ENCODE assay signal across 20 mouse cellular contexts in the genomic region with DNA sequence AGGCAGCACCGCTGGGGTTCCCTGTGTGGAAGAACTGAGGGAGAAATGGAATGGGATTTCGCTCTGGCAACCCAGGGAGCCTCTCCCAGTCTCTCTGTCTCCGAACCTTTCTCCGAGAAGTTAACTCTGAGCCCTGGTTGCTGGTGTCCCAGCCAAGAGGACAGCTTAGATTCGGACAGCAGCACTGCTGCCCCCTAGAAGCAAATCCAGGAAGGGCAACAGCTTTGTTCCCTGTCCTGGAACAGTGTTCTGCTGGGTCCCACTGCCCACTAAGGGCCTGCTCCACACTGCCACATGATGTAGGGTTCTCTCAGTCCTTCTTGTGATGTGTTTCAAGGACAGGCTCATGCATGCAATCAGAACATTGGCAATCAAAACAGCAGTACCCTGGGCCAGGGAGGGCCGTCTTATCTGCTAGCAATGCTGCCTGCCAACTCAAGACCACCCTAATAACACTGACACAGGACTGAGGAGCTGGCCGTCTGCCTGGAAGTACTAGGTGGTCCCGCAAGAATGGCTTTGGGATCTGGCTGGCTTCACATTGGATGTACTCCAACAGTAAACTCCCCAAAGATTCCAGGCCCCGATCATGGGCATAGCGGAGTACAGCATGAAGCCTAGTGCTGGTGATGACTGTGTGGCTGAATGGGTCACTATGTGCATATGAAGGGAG. TPM values are rescaled to one million over a fixed set of nuclear protein-coding genes. Genes with fewer than 3 reads are reported as not detected.
DNase-seq lines count a peak whose midpoint lies in the region; ATAC-seq and TF ChIP-seq lines count a peak whose summit lies in the region.
"Had no signal": no experiment of that assay in that cellular context is flagged by ENCODE, and none has a peak within 500 bp of the region (broad histone marks: within the 10 kb centered on the region; RNA-seq: fewer than 3 reads in every experiment).

No protein-coding gene starts in this region.

- no peak overlapping the region for H3K4me2 ChIP-seq in hindbrain, embryonic 16.5 days (ENCODE audit: low read length)
- no peak overlapping the region for H3K4me2 ChIP-seq in hindbrain, embryonic 11.5 days (replicated peaks; ENCODE audit: low read depth, low read length)
- no peak overlapping the region for H3K4me2 ChIP-seq in liver, embryonic 14.5 days (ENCODE audit: low read depth)
- H3K4me2 ChIP-seq: kidney, embryonic 15.5 days; midbrain, embryonic 13.5 days had no signal

- H3K36me3 ChIP-seq in hindbrain, embryonic 16.5 days (ENCODE audit: control insufficient read depth, insufficient read depth, low read length), result no peaks in the 10 kb centered on the region
- H3K36me3 ChIP-seq in hindbrain, embryonic 11.5 days (ENCODE audit: control insufficient read depth, insufficient read depth, low read length), result no peaks in the 10 kb centered on the region
- no peaks in the 10 kb centered on the region for H3K36me3 ChIP-seq in liver, embryonic 14.5 days (replicated peaks; ENCODE audit: control insufficient read depth, insufficient read depth, low read depth)
- H3K36me3 ChIP-seq in E14TG2a.4 (ENCODE audit: insufficient read depth, low read length), result no peaks in the 10 kb centered on the region
- H3K36me3 ChIP-seq: hindbrain, embryonic 10.5 days; kidney, embryonic 15.5 days; midbrain, embryonic 13.5 days had no signal

- no peak overlapping the region for H3K27ac ChIP-seq in cerebellum, adult 2 months (ENCODE audit: insufficient read depth, low read length)
- H3K27ac ChIP-seq in hindbrain, embryonic 16.5 days (ENCODE audit: low read depth, low read length), result no peak overlapping the region
- no peak overlapping the region for H3K27ac ChIP-seq in hindbrain, embryonic 11.5 days (ENCODE audit: low read depth, low read length)
- H3K27ac ChIP-seq in liver, embryonic 14.5 days, result no peak overlapping the region
- H3K27ac ChIP-seq: kidney, embryonic 15.5 days; midbrain, embryonic 13.5 days had no signal

- TF ChIP-seq EP300 in liver, embryonic 14.5 days (IDR thresholded peaks at IDR 0.05; ENCODE audit: low read depth), result no peak

- peak; percentile 20; the same call in 1 of the 2 replicates for TF ChIP-seq CTCF in cerebellum, adult 2 months (IDR thresholded peaks at IDR 0.05; ENCODE audit: borderline replicate concordance, insufficient read depth, low read depth, low read length)
- TF ChIP-seq CTCF in liver, embryonic 14.5 days (IDR thresholded peaks at IDR 0.05; ENCODE audit: low read depth), result 0 out of 2 replicates have a peak, but pooled peaks have one; percentile 5
- peak; percentile 25; the same call in 1 of the 2 replicates for TF ChIP-seq CTCF in E14TG2a.4 (conservative IDR thresholded peaks at IDR 0.05; ENCODE audit: low read length)

- no peak for TF ChIP-seq POLR2A in cerebellum, adult 2 months (IDR thresholded peaks at IDR 0.05; ENCODE audit: borderline replicate concordance, insufficient read depth, low read length)

- no peaks in the 10 kb centered on the region for H3K9me3 ChIP-seq in hindbrain, embryonic 16.5 days (ENCODE audit: control insufficient read depth, low read length)
- H3K9me3 ChIP-seq in hindbrain, embryonic 11.5 days (ENCODE audit: control insufficient read depth, low read length), result no peaks in the 10 kb centered on the region
- no peaks in the 10 kb centered on the region for H3K9me3 ChIP-seq in liver, embryonic 14.5 days (ENCODE audit: control insufficient read depth, low read length)
- no peaks in the 10 kb centered on the region for H3K9me3 ChIP-seq in E14TG2a.4 (ENCODE audit: low read length)
- H3K9me3 ChIP-seq: hindbrain, embryonic 10.5 days; kidney, embryonic 15.5 days; midbrain, embryonic 13.5 days had no signal

- 73% methylated on average over 10 of the region's 10 CpGs for WGBS in cerebellum, adult 2 months
- WGBS in hindbrain, embryonic 16.5 days, result 50% methylated on average over 10 of the region's 10 CpGs
- WGBS in hindbrain, embryonic 11.5 days, result 72% methylated on average over 10 of the region's 10 CpGs
- WGBS in liver, embryonic 14.5 days (ENCODE audit: insufficient replicate concordance), result 52% methylated on average over 10 of the region's 10 CpGs

- DNase-seq in cerebellum, adult 2 months, result no peak
- no peak for DNase-seq in cerebellum, adult 9-11 months
- DNase-seq in hindbrain, embryonic 11.5 days (ENCODE audit: low spot score), result no peak
- no peak for DNase-seq in liver, embryonic 14.5 days (ENCODE audit: low read depth in 3 of 3, low spot score in 3 of 3)
- DNase-seq in liver, result no peak
- no peak for DNase-seq in urinary bladder, postnatal 4 days (ENCODE audit: low spot score in 2 of 2)
- DNase-seq: cerebellum, adult 8-10 months; layer of hippocampus, adult 9-11 months; lung, postnatal 36 days; right cerebral cortex, postnatal 4 days; thymus, postnatal 25 days had no signal

- no peak overlapping the region for H3K4me3 ChIP-seq in cerebellum, adult 2 months (replicated peaks; ENCODE audit: insufficient read depth, low read depth, low read length)
- H3K4me3 ChIP-seq in hindbrain, embryonic 16.5 days (ENCODE audit: low read length), result no peak overlapping the region
- no peak overlapping the region for H3K4me3 ChIP-seq in hindbrain, embryonic 11.5 days (ENCODE audit: low read depth, low read length)
- no peak overlapping the region for H3K4me3 ChIP-seq in liver, embryonic 14.5 days (ENCODE audit: insufficient read depth in 1 of 2, low read depth in 2 of 2, low read length in 2 of 2)
- H3K4me3 ChIP-seq in E14TG2a.4 (replicated peaks; ENCODE audit: low read length), result no peak overlapping the region
- H3K4me3 ChIP-seq: hindbrain, embryonic 10.5 days; kidney, embryonic 15.5 days; midbrain, embryonic 13.5 days had no signal

- H3K4me1 ChIP-seq in cerebellum, adult 2 months (ENCODE audit: control insufficient read depth, insufficient read depth, low read length), result peaks cover 12% of the 10 kb centered on the region
- peaks cover 11% of the 10 kb centered on the region for H3K4me1 ChIP-seq in hindbrain, embryonic 16.5 days (ENCODE audit: control insufficient read depth, insufficient read depth, low read depth, low read length)
- peaks cover 11% of the 10 kb centered on the region; the same call in 1 of the 2 replicates for H3K4me1 ChIP-seq in hindbrain, embryonic 11.5 days (replicated peaks; ENCODE audit: control insufficient read depth, insufficient read depth, low read length)
- no peaks in the 10 kb centered on the region for H3K4me1 ChIP-seq in liver, embryonic 14.5 days (replicated peaks; ENCODE audit: control insufficient read depth in 2 of 2, insufficient read depth in 2 of 2, low read length in 1 of 2)
- H3K4me1 ChIP-seq in E14TG2a.4 (replicated peaks; ENCODE audit: low read depth, low read length), result peaks cover 49% of the 10 kb centered on the region

- no peak overlapping the region for H3K9ac ChIP-seq in hindbrain, embryonic 16.5 days (ENCODE audit: low read depth, low read length)
- no peak overlapping the region for H3K9ac ChIP-seq in hindbrain, embryonic 11.5 days (ENCODE audit: low read depth, low read length)
- no peak overlapping the region for H3K9ac ChIP-seq in liver, embryonic 14.5 days (replicated peaks)
- H3K9ac ChIP-seq: kidney, embryonic 15.5 days; midbrain, embryonic 13.5 days had no signal

- ATAC-seq in hindbrain, embryonic 16.5 days, result peak; percentile 40; the same call in 1 of the 2 replicates
- ATAC-seq in hindbrain, embryonic 11.5 days (ENCODE audit: low FRiP score), result no peak
- no peak for ATAC-seq in liver, embryonic 14.5 days (ENCODE audit: insufficient read depth)
- ATAC-seq: midbrain, embryonic 13.5 days had no signal

- no peaks in the 10 kb centered on the region for H3K27me3 ChIP-seq in cerebellum, adult 2 months (ENCODE audit: control insufficient read depth, insufficient read depth, low read length)
- H3K27me3 ChIP-seq in hindbrain, embryonic 16.5 days (replicated peaks; ENCODE audit: control insufficient read depth, insufficient read depth, low read length), result peaks cover 35% of the 10 kb centered on the region
- H3K27me3 ChIP-seq in hindbrain, embryonic 11.5 days (ENCODE audit: control insufficient read depth, insufficient read depth, low read length), result peaks cover 43% of the 10 kb centered on the region
- peaks cover 11% of the 10 kb centered on the region for H3K27me3 ChIP-seq in liver, embryonic 14.5 days (ENCODE audit: control insufficient read depth, insufficient read depth, low read length)
- peaks cover 84% of the 10 kb centered on the region for H3K27me3 ChIP-seq in E14TG2a.4 (ENCODE audit: insufficient read depth, low read length)

RNA-seq across cellular contexts. Expression of gene Slc25a48, which starts 2.4 kb away (rescaled TPM):
- polyA plus RNA-seq in cerebellum, adult 2 months (2012; rRNA removed), result 0.11 and 0.34 TPM in 2 replicates
- 0.06 TPM in 1 of 2 replicates, not detected in the other for polyA plus RNA-seq in hindbrain, embryonic 16.5 days (2015; fragmentation: Nextera tagmentation; extraction: Ambion mirVana)
- 0.05 and 0.06 TPM in 2 replicates for polyA plus RNA-seq in hindbrain, embryonic 11.5 days (2014; fragmentation: Nextera tagmentation; extraction: Ambion mirVana)
- polyA plus RNA-seq in liver, embryonic 14.5 days (2012; rRNA removed), result 0.67 and 0.74 TPM in 2 replicates
- 0.63 and 0.81 TPM in 2 replicates for polyA plus RNA-seq in liver, embryonic 14.5 days (2014; fragmentation: Nextera tagmentation; extraction: Ambion mirVana)
- polyA plus RNA-seq: heart, embryonic 14.5 days; midbrain, embryonic 13.5 days had no signal

RNA-seq across cellular contexts. Expression of gene Gm3045, which starts 9.4 kb away (rescaled TPM):
- not detected in 2 replicates for polyA plus RNA-seq in cerebellum, adult 2 months (2012; rRNA removed)
- polyA plus RNA-seq in hindbrain, embryonic 16.5 days (2015; fragmentation: Nextera tagmentation; extraction: Ambion mirVana), result not detected in 2 replicates
- polyA plus RNA-seq in hindbrain, embryonic 11.5 days (2014; fragmentation: Nextera tagmentation; extraction: Ambion mirVana), result not detected in 2 replicates
- not detected in 2 replicates for polyA plus RNA-seq in liver, embryonic 14.5 days (2012; rRNA removed)
- polyA plus RNA-seq in liver, embryonic 14.5 days (2014; fragmentation: Nextera tagmentation; extraction: Ambion mirVana), result not detected in 2 replicates
- polyA plus RNA-seq: gonadal fat pad, adult 2 months; heart, embryonic 14.5 days; hindbrain, embryonic 10.5 days; kidney, embryonic 15.5 days; midbrain, embryonic 13.5 days; neural tube, embryonic 11.5 days; stomach, embryonic 14.5 days had no signal

RNA-seq across cellular contexts. Expression of gene Il9, which starts 46.3 kb away (rescaled TPM):
- not detected in 2 replicates for polyA plus RNA-seq in cerebellum, adult 2 months (2012; rRNA removed)
- polyA plus RNA-seq in hindbrain, embryonic 16.5 days (2015; fragmentation: Nextera tagmentation; extraction: Ambion mirVana), result not detected in 2 replicates
- not detected in 2 replicates for polyA plus RNA-seq in hindbrain, embryonic 11.5 days (2014; fragmentation: Nextera tagmentation; extraction: Ambion mirVana)
- polyA plus RNA-seq in liver, embryonic 14.5 days (2012; rRNA removed), result not detected in 2 replicates
- polyA plus RNA-seq in liver, embryonic 14.5 days (2014; fragmentation: Nextera tagmentation; extraction: Ambion mirVana), result not detected in 2 replicates
- polyA plus RNA-seq: gonadal fat pad, adult 2 months; heart, embryonic 14.5 days; hindbrain, embryonic 10.5 days; kidney, embryonic 15.5 days; midbrain, embryonic 13.5 days; neural tube, embryonic 11.5 days; stomach, embryonic 14.5 days had no signal
